Mouse (Mus musculus) heart, adult 2 months (tissue): ENCODE measurements around the gene Gata1.

ENCODE experiments used
- EP300 ChIP-seq: fragments of 200-500 bp; IDR thresholded peaks from 2 replicates; pipeline ENCODE4 v1.6.1; 2011; ENCODE audit warnings: low read depth, low read length, control low read depth; ENCODE audit not compliant: insufficient read depth
- POLR2A ChIP-seq: fragments of 200-500 bp; IDR thresholded peaks from 2 replicates; pipeline ENCODE4 v1.6.1; 2011; ENCODE audit warnings: mild to moderate bottlenecking, low read depth, low read length, control low read depth; ENCODE audit not compliant: insufficient read depth

DNA sequence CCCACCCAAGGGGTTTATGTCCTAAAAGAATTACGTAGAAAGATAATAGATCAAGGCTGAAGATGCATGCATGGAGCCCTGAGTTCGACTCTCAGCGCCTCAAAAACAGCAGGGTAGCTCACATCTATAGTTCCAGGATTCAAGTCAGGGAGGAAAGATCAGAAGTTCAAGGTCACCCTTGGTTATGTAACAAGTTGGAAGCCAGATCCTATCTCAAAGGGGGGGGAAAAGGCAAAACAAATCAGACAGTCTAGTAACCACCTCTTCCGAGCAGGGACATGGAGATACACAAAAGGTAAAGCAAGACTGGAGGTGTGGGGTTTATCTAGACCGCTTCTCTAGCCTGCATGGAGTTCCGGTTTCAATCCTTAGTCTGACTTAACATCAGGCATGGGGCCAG, 51.6 kb downstream of the Gata1 start:
- TF ChIP-seq EP300: no peak
- no peak for TF ChIP-seq POLR2A
